Mouse (Mus musculus) 3134 (cell line): ENCODE data around the gene Glyat.

Experiments used
- DNase-seq: peaks from one replicate; pipeline ENCODE4 v3.0.0-alpha.2; 2011; ENCODE audit warnings: low spot score; ENCODE audit not compliant: insufficient read length; ENCODE audit errors: extremely low read depth

The Glyat gene

GRCm38 (mm10) chr19:12677812-12678211 lies 44.7 kb downstream of the Glyat start, which contains the start of gene Olfr1443:
TSS of gene Olfr1443 (plus strand) at chr19:12678112.
- no peak for DNase-seq

- no peak for DNase-seq
These were observed 51.5 kb downstream of the Glyat start for GRCm38 (mm10) chr19:12684638-12685037.

GRCm38 (mm10) chr19:12685231-12685630 lies 52.1 kb downstream of the Glyat start:
- no peak for DNase-seq

- no peak for DNase-seq
These were observed 62.5 kb downstream of the Glyat start, which contains the start of gene Keg1 for GRCm38 (mm10) chr19:12695590-12695989. TSS of gene Keg1 (plus strand) at chr19:12695786.

DNA sequence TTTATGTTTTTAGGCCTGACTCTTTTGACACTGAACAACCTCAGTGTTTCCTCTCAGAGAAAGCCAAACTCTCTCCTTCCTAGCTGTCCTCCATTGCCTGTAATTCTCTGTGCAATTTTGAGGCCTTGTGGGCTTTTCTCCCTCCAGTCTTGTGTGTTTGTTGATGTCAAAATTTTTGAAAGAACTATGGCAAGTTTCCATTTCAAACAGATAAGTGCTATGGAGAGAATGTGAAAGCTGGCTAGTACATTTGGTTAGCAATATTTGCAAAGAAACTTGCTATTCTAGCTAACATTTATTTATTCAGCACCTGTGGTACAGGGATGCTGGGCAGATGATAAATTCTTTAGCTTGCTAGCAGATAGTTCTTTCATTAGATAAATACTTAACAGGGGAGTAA lies 63.1 kb downstream of the Glyat start:
- DNase-seq = no peak
